Mouse (Mus musculus) small intestine, adult 2 months (tissue): ENCODE results near the gene Colec11. TPM values are rescaled to one million over a fixed set of nuclear protein-coding genes. Genes with fewer than 3 reads are reported as not detected.

ENCODE experiments used
- H3K27ac ChIP-seq: fragments of 200-500 bp; 2 replicates; pipeline ENCODE4 v1.5.1; 2012; ENCODE audit warnings: low read depth, low read length, control low read depth, inconsistent platforms; ENCODE audit not compliant: insufficient read depth
- H3K27me3 ChIP-seq: fragments of 200-500 bp; 2 replicates; pipeline ENCODE4 v1.6.1; 2012; ENCODE audit warnings: mild to moderate bottlenecking, moderate library complexity, low read length, inconsistent platforms; ENCODE audit not compliant: control insufficient read depth, insufficient read depth
- H3K36me3 ChIP-seq: fragments of 200-500 bp; 2 replicates; pipeline ENCODE4 v1.6.1; 2012; ENCODE audit warnings: mild to moderate bottlenecking, low read length, control low read depth, inconsistent platforms; ENCODE audit not compliant: control insufficient read depth, insufficient read depth
- H3K4me1 ChIP-seq: fragments of 200-500 bp; 2 replicates; pipeline ENCODE4 v1.6.1; 2012; ENCODE audit warnings: low read length, inconsistent platforms, mixed read lengths; ENCODE audit not compliant: control insufficient read depth, insufficient read depth, insufficient read length
- H3K4me3 ChIP-seq: fragments of 200-500 bp; 2 replicates; pipeline ENCODE4 v1.5.1; 2012; ENCODE audit warnings: low read depth, mild to moderate bottlenecking, control low read depth, inconsistent platforms, low read length, moderate library complexity
- CTCF ChIP-seq: fragments of 200-500 bp; IDR thresholded peaks from 2 replicates; pipeline ENCODE4 v1.5.1; 2012; ENCODE audit warnings: low read depth, mild to moderate bottlenecking, control low read depth, inconsistent platforms, low read length, moderate library complexity, mixed read lengths; ENCODE audit not compliant: insufficient replicate concordance, insufficient read length; ENCODE audit errors: extremely low read depth
- POLR2A ChIP-seq: fragments of 200-500 bp; IDR thresholded peaks from 2 replicates; pipeline ENCODE4 v1.6.1; 2012; ENCODE audit warnings: low read depth, mild to moderate bottlenecking, control low read depth, inconsistent platforms, low read length, moderate library complexity
- WGBS: fragments of 180-500 bp; shearing (Covaris S2); methylation state at CpG from one replicate; pipeline ENCODE4 v1.1.7; 2018; 5-methylcytosine and 5-hydroxymethylcytosine counted together
- polyA plus RNA-seq: library from polyadenylated mRNA; depleted of rRNA; stranded (reverse); fragments of >200 nt; gene quantifications from 2 replicates; pipeline ENCODE4 v1.2.3, GENCODE M21; 2012

The Colec11 gene
- polyA plus RNA-seq, 1 experiment: 0.13 TPM

DNA sequence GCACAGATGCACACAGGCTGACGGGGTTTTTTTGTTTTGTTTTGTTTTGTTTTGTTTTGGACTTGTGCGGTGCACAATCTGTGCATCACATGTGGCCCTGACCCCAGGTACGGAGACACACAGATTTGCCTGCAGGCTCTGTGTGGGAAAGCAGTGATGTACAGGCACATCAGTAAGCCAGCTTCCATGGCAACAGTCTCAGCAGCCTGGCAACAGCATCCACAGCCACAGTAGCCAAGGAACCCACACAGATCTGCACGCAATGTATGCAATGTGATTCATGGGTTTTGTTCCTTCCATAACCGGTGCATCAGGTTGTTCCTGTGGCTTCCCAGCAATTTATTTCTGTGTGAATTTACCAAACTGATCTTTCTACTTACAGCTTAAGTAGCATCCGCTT, 35.2 kb downstream of the Colec11 start:
- H3K27me3 ChIP-seq: 0 out of 2 replicates have a peak, but pooled peaks cover 3% of the 10 kb centered on the region
- H3K27ac ChIP-seq: no peak overlapping the region
- H3K36me3 ChIP-seq: no peaks in the 10 kb centered on the region
- TF ChIP-seq CTCF: no peak
- TF ChIP-seq POLR2A: no peak
- 73% methylated on average over 6 of the region's 6 CpGs for WGBS
- H3K4me3 ChIP-seq: no peak overlapping the region
- H3K4me1 ChIP-seq: peaks cover 2% of the 10 kb centered on the region; the same call in 1 of the 2 replicates

- H3K27ac ChIP-seq: no peak overlapping the region
- H3K4me3 ChIP-seq: no peak overlapping the region
- no peak for TF ChIP-seq CTCF
- no peak for TF ChIP-seq POLR2A
- H3K4me1 ChIP-seq: no peaks in the 10 kb centered on the region
- no peaks in the 10 kb centered on the region for H3K36me3 ChIP-seq
- no peaks in the 10 kb centered on the region for H3K27me3 ChIP-seq
- 51% methylated on average over 3 of the region's 3 CpGs for WGBS
Observed at GRCm38 (mm10) chr12:28584036-28584435, 39.1 kb downstream of the Colec11 start.

- H3K4me3 ChIP-seq: no peak within 1 kb of the TSS
- H3K4me1 ChIP-seq: no peaks in the 10 kb centered on the region
- TF ChIP-seq CTCF (no peak), POLR2A (no peak)
- H3K27ac ChIP-seq: no peak within 1 kb of the TSS
- WGBS: 78% methylated on average over 8 of the region's 8 CpGs
- no peaks in the 10 kb centered on the region for H3K36me3 ChIP-seq
- H3K27me3 ChIP-seq: no peaks in the 10 kb centered on the region
Observed at GRCm38 (mm10) chr12:28582423-28582822, 40.8 kb downstream of the Colec11 start, which contains the start of gene Allc. Allc (minus strand) TSS chr12:28582523.

- no peak for TF ChIP-seq POLR2A
- peak; percentile 46; the same call in 1 of the 2 replicates for TF ChIP-seq CTCF
- no peak overlapping the region for H3K27ac ChIP-seq
- H3K36me3 ChIP-seq: no peaks in the 10 kb centered on the region
- no peaks in the 10 kb centered on the region for H3K4me1 ChIP-seq
- H3K4me3 ChIP-seq: no peak overlapping the region
- H3K27me3 ChIP-seq: no peaks in the 10 kb centered on the region
- WGBS: 32% methylated on average over 4 of the region's 4 CpGs
Observed at GRCm38 (mm10) chr12:28579132-28579531, 44.0 kb downstream of the Colec11 start.

GRCm38 (mm10) chr12:28578147-28578546, 45.0 kb downstream of the Colec11 start:
- no peaks in the 10 kb centered on the region for H3K36me3 ChIP-seq
- TF ChIP-seq CTCF: no peak
- no peak for TF ChIP-seq POLR2A
- WGBS: 59% methylated on average over 3 of the region's 3 CpGs
- no peaks in the 10 kb centered on the region for H3K4me1 ChIP-seq
- H3K27me3 ChIP-seq: no peaks in the 10 kb centered on the region
- H3K27ac ChIP-seq: no peak overlapping the region
- H3K4me3 ChIP-seq: no peak overlapping the region

- no peaks in the 10 kb centered on the region for H3K27me3 ChIP-seq
Observed at GRCm38 (mm10) chr12:28575366-28576070, 47.7 kb downstream of the Colec11 start.

GRCm38 (mm10) chr12:28572241-28572640, 50.9 kb downstream of the Colec11 start:
- H3K36me3 ChIP-seq: no peaks in the 10 kb centered on the region
- H3K27me3 ChIP-seq: no peaks in the 10 kb centered on the region
- no peak for TF ChIP-seq CTCF
- TF ChIP-seq POLR2A: no peak
- H3K27ac ChIP-seq: no peak overlapping the region
- 59% methylated on average over 2 of the region's 2 CpGs for WGBS
- no peak overlapping the region for H3K4me3 ChIP-seq
- H3K4me1 ChIP-seq: no peaks in the 10 kb centered on the region

More at GRCm38 (mm10) chr12:28575366-28576070, 47.7 kb downstream of the Colec11 start:
- Histone ChIP-seq H3K36me3 (no peaks in the 10 kb centered on the region), H3K4me3 (no peak overlapping the region), H3K4me1 (no peaks in the 10 kb centered on the region), H3K27ac (no peak overlapping the region)
- WGBS: 57% methylated on average over 6 of the region's 6 CpGs
- TF ChIP-seq POLR2A (no peak), CTCF (no peak)
